Mouse (Mus musculus) embryonic fibroblast, embryonic 13.5 days (primary cell): ENCODE measurements at regions not wholly inside any gene's neighbourhood (a gene's known extent, or its start where the extent isn't known, plus 50 kb on each side); places are given as distances from the start of the nearest gene placed in this dataset.

Experiments used
- CTCF ChIP-seq: IDR thresholded peaks from 2 replicates; pipeline ENCODE4 v1.5.1; 2011; ENCODE audit warnings: mild to moderate bottlenecking, control low read depth, low read length, moderate library complexity, borderline replicate concordance; ENCODE audit not compliant: insufficient read depth
- POLR2A ChIP-seq: IDR thresholded peaks from 2 replicates; pipeline ENCODE4 v1.6.1; 2011; ENCODE audit warnings: low read depth, mild to moderate bottlenecking, control low read depth, low read length, moderate library complexity

GRCm38 (mm10) chr17:67504502-67505033 lies 128.0 kb downstream of the Lrrc30 start:
- TF ChIP-seq CTCF (no peak), POLR2A (no peak)
